Mouse (Mus musculus): ENCODE results near the gene Adam19. TPM values are rescaled to one million over a fixed set of nuclear protein-coding genes. Genes with fewer than 3 reads are reported as not detected.

Adam19 gene
- total RNA-seq, 1 experiment from 2014 or later, result 13.7 TPM

DNA sequence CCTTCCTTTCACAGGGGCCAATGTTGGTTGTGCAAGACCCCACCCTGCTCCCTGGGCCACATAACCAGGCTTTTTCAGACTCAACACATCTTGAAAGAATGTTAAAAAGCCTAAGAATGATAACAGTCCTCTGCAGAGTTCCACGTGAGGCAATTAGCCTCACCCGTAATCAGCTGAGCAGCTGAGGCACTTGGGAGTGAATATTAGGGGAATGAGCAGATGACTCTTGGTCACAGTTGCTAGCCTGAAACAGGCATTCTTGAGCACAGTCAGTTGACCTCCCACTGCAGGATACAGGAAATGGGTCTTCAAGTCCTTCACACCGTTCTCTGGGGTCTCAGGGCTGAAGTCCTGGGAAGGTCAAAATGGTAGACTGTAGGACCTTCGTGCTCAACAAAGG lies 65.9 kb downstream of the Adam19 start:
- ATAC-seq (replicated peaks; ENCODE audit: insufficient number of reproducible peaks, low FRiP score, low TSS enrichment, poor library complexity, severe bottlenecking), result no peak

DNA sequence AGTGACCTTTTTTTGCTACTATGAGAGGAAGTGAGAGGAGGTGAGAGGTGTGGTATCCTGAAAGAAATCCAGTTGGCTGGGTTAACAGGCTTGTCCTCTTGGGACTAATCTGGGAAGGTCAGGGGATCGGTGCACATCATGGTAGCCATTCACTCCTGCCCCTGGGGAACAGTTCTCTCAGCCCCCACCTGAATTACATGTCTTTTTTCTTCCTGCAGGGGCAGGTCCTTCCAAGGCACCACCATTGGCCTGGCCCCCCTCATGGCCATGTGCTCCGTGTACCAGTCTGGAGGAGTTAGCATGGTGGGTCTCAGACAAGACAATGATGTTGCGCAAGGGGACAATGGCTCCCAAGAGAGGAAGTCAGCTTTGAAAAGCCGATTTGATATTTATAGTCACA lies 67.1 kb downstream of the Adam19 start:
- no peak for ATAC-seq (replicated peaks; ENCODE audit: insufficient number of reproducible peaks, low FRiP score, low TSS enrichment, poor library complexity, severe bottlenecking)

DNA sequence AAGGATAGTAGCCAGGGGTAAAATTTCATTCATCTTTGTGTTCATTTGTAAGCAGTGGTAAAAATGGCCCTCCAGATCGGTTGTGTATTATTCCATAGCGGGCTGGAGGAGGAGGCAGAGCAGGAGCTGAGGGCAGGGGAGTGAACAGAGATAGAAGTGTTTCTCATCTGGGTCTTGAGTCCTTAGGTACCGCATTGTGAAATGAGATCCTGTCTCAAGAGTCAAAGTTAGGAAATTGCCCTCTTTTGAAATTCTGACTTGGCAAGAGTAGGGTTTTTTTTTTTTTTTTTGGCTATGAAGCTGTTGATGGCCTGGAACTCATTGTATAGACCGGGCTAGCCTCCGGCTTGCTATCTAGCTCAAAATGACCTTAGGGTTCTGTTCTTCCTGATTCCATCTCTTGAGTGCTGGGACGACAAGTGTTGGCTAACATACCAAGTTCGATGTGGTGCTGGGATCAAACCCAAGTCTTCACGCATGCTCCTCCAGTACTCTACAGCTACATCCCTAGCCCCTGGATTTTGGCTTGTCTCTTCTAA lies 67.6 kb downstream of the Adam19 start:
- no peak for ATAC-seq (replicated peaks; ENCODE audit: insufficient number of reproducible peaks, low FRiP score, low TSS enrichment, poor library complexity, severe bottlenecking)

DNA sequence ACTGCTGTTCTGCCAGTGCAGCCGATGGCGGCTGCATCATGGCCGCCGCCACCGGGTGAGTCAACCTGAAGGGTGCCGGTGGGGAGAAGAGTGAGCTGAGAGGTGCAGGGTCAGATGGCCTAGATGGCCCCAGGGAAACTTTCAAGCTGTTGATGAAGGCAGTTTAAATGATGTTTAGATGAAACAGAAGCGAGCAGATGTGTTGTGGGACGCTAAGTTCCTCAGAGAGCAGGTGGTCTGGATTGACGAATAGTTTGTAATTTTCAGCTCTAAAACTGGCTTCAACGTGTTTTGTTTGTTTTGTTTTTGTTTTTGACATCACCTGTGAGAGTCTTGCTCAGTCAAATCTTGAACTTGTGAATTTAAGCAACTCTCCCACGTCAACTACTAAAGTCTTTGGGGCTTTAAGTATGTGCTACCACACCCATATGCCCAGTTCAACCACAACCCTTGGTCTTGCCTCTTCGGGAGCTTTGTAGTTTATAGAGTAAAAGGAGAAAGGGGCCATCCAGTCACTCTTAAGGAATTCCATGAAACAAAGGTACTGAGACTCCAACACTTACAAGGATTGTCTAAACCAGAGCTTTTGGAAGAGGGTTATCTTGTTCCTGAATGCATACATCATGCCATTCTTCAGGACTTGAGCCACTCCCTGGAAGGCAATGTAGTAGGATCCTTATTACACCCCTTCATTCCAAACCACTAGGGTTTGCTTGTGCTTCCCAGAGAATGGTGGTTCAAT lies 69.5 kb downstream of the Adam19 start:
- no peak for ATAC-seq (replicated peaks; ENCODE audit: insufficient number of reproducible peaks, low FRiP score, low TSS enrichment, poor library complexity, severe bottlenecking)

DNA sequence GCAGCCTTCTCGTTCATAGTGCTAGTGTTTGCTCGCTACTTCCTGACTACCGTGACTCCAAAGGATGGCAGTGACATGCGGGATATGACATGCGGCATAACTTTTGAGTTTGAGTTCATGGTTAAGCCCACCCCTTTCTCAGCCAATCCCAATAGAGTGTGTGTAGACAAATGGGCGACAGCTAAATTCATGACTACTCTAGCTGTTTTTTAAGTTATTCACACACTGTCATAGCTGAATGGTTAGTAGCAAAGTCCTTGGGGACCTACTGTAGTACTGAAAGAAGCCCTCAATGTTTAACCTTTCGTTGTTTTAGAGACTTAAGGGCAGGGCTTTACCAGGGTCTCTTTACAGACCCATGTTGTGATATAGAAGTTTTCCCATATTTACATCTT lies 70.0 kb downstream of the Adam19 start:
- ATAC-seq (replicated peaks; ENCODE audit: insufficient number of reproducible peaks, low FRiP score, low TSS enrichment, poor library complexity, severe bottlenecking), result no peak

DNA sequence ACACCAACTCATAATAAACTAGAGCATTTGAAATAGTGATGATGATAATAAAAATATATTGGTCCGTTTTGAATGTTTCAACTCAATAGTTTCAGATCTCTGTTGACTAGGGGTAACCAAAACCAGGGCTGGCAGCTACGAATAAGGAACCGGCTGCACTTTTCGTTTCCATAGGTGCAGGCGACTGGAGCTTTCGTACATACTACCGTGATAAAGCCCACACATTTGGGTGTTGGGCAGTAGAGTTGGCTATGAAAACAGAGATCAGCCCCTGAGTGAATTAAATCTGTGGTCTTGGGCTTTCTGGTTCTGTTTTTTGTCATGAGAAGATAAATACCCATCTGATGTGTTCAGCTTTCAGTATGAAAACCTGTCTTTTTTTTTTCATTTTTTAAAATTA lies 70.5 kb downstream of the Adam19 start:
- ATAC-seq (replicated peaks; ENCODE audit: insufficient number of reproducible peaks, low FRiP score, low TSS enrichment, poor library complexity, severe bottlenecking), result no peak

DNA sequence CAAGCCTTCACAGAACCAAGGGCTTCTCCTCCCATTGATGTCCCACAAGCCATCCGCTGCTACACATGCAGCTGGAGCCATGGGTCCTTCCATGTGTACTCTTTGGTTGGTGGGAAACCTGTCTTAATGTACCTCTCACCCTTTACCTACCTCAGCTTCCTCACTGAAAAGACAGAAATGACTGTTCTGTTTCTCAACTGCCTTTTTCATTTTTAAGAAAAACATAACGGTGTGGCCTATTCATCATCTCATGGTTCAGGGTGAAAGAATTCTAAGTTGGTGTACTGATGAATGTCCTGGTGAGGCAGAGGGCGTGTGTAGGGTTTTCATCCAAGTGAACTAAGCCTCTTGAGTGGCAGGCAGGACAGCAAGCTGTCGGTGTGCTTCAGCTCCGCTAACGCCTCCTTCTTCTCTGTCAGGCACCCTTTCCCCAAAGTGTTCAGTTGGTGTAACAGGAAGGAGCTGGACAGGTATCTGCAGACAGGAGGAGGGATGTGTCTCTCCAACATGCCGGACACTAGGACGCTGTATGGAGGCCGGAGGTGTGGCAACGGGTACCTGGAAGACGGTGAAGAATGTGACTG lies 71.1 kb downstream of the Adam19 start:
- ATAC-seq (replicated peaks; ENCODE audit: insufficient number of reproducible peaks, low FRiP score, low TSS enrichment, poor library complexity, severe bottlenecking), result no peak

DNA sequence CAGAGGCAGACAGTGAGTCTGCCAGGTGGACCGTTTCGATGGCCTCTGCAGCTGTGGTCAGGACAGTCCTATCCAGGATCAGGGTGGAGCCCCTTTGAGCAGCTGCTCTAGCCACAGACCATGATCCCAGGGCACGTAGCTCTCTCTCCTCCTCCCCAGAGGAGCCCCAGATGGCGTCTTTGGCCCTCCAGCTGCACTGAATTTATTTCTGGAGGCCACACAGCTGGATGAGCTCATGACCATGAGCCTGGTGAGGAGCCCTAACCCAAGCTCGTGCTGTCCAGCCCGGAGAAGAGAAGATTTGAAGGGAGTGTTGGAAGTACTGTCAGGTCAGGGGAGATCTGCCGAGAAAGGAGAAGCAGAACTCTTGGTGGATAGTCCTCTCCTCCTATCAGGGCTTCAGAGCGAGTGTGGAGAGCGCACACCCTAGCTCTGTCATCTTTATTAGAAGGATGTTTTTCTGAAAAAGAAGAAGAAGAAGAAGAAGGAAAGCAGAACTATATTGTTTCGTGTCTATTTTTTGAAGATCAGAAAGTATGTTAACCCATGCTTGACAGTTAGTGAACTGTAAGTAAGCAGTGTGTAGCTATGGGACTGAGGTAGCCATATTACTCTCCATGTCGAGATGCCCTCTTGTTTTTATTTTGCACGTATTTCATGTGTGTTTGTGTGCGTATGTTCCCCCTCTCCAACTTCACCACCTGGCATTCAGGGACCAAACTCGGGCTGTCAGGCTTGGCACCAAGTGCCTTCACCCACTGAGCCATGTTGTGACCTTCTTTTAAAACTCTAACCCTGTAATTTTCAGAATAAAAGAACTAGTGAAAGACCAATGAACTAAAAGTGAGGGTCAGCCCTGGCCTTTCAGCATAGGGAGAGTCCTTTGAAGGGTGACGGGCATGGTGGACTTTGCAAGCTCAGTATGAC lies 72.1 kb downstream of the Adam19 start:
- peak; percentile 46 for ATAC-seq (replicated peaks; ENCODE audit: insufficient number of reproducible peaks, low FRiP score, low TSS enrichment, poor library complexity, severe bottlenecking)

DNA sequence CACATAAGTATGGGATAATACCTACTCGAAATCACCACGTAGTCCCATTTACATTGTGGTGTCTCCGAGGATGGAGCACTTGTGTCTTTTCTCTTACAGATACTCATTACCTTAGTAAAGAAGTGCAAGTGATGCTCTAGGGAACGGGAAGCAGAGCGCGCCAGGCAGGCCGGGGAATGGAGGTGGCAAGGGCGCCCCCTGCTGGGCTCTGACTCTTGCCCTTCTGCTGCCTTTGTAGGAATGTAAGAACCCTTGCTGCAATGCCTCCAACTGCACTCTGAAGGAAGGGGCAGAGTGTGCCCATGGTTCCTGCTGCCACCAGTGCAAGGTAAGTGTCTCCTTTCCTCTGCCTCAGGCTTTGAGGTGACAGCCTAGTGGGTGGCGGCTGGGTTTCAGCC lies 72.8 kb downstream of the Adam19 start:
- peak; percentile 42 for ATAC-seq (replicated peaks; ENCODE audit: insufficient number of reproducible peaks, low FRiP score, low TSS enrichment, poor library complexity, severe bottlenecking)

DNA sequence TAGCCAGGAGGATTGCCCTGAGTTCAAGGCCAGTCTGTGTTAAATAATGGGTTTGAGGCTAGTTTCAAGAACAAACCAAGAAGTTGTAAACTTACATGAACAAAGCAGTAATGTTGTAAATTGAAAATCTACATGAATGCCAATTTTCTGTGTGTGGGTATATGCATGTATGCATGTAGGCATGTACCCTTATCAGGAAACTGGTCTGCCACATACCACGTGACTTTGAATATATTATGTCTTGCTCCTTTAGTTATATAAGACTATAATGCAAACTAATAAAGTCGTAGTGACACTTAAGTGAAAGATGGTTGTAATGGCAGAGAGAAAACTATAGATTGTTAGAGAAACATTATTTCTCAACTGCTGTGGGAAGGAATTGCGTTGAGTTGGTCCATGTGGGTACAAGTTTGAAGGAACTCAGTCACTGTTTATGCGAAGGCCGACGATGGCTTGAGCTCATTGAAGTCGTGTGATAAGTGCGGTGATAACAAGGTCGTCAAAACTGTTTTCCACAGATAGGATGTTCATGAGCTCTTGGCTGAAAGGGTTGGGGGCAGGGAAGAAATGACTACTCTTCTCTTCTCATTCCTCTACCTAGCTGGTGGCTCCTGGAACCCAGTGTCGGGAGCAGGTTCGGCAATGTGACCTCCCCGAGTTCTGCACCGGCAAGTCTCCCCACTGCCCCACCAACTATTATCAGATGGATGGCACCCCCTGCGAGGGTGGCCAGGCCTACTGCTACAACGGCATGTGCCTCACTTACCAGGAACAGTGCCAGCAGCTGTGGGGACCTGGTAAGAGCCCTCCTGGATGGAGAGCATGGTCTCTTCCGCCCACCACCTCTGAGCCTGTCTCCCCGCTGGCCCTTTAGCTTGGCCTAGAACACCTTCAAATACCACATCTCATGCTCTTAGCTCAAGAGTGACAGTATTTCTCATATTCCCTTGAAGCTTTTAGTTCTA lies 75.5 kb downstream of the Adam19 start:
- no peak for ATAC-seq (replicated peaks; ENCODE audit: insufficient number of reproducible peaks, low FRiP score, low TSS enrichment, poor library complexity, severe bottlenecking)

DNA sequence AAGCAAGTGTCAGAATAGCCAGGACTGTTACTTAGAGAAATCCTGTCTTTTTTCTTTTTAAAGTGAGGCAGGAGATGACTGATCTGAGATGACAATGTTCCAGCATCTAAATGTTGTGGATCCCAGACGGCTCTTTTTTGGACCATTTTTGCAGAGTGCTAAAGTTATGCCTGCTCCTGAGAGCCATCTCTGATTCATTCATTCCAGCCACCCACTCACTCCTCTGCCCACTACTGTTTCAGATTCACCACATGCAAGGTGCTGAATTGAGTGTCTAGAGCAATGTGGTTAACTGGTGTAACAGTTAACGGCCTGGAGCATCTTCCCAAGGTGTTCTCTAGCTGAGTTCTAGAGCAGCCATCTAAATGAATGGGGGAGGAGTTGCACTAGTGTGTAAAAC lies 79.1 kb downstream of the Adam19 start:
- ATAC-seq (replicated peaks; ENCODE audit: insufficient number of reproducible peaks, low FRiP score, low TSS enrichment, poor library complexity, severe bottlenecking), result no peak

DNA sequence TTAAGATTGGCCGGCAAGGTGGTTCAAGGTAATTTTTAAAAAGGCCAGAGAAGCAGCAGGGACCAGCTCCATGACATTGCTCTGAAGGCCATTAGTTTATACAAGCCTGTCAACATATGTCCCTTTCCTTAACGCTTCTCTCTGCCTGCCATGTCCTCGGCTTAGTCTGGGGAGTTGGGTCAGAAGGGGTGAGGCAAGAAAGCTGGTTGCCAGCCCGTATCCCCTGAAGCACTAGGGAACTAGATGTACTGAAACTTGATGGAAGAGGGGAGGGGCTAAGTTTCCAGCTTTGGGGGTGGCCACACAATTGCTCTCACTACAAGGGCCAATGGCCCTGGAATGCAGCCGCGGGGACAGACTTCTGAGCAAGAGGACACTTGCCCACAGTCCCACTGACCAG lies 87.5 kb downstream of the Adam19 start:
- no peak for ATAC-seq (replicated peaks; ENCODE audit: insufficient number of reproducible peaks, low FRiP score, low TSS enrichment, poor library complexity, severe bottlenecking)

DNA sequence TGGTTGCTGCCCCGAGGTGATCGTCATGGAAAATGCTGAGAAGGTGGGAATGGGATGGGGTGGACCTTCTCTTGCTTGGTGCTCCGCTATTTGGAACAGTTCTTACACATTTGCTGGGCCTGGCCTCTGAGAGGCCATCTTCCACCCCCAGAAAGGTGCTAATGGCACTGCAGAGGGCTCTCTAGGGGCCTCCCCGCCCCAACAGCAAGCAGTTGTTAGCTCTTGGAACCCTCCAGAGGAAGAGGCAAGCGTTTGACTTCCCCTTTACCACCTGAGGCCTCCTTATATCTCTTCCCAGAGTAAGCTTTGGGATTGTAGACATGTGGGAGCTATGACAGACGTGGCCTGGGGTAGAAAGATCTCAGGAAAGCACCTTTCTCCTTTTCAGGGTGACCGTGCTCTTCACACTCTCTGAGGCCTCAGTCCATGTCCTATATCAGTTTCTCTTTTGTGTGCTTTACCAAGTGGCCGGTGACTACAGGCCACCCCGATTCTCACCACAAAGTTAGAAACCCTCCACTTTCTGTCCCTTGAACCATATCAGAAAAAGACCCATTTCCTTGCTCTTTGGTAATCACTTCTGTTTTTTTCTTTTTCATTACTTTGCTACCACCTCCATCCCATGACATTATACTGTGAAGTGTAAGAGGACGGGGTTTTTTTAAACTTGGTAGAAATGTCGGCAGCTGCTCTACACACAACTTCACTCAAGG lies 89.5 kb downstream of the Adam19 start:
- no peak for ATAC-seq (replicated peaks; ENCODE audit: insufficient number of reproducible peaks, low FRiP score, low TSS enrichment, poor library complexity, severe bottlenecking)

DNA sequence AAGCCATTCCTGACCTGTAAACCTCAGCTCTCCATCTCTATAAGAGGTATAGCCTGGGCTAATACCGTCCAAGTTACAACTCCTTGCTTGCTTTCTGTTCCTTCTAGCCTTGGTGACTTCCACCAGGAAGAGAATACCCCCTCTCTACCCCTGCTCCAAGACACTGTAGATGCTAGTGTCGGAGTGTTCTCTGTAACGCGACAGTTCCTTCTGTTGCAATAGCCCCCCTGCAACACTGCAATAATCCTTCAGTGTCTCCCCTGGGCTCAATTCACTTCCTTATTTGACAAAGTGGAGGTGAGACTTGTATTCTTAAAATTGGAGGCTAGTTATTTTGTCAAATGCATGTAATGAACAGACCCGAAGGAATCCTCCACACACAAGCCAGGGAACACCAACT lies 90.8 kb downstream of the Adam19 start:
- ATAC-seq (replicated peaks; ENCODE audit: insufficient number of reproducible peaks, low FRiP score, low TSS enrichment, poor library complexity, severe bottlenecking), result no peak

DNA sequence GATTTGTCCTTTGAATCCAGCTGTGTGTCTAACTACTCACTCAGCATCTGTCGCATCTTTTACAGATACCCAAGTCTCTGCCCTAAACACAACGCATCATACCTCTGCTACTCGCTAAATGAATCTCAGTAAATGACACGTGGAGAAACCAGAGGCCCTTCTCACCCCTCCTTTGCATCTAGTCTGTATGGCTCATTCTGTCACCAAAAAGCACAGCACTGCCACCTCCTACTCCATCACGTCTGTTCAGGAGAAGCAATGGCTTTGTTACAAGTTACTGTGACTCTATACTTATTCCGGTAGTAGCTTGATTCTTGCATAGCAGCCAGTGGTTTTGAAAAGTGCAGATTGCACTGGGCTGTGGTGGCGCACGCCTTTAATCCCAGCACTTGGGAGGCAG lies 101.2 kb downstream of the Adam19 start:
- ATAC-seq (replicated peaks; ENCODE audit: insufficient number of reproducible peaks, low FRiP score, low TSS enrichment, poor library complexity, severe bottlenecking), result no peak

DNA sequence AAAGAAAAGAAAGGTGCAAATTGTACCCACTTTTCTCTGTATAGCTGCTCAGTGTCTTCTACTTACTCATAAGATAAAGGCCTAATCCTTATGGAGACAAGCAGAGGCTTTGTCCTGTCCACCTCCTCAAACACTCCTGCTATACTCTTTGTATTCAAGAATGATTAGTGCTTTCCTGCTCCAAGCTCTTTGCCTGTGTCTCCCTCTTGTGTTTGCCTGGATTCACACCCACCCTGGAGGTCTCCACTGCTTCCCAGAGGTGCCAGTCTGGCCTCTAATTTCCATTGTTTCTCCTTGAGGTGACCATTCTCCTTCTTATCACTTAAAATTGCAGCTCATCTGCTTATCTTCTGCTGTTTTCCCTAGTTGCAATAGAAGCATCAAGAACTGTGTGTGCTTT lies 101.7 kb downstream of the Adam19 start:
- ATAC-seq (replicated peaks; ENCODE audit: insufficient number of reproducible peaks, low FRiP score, low TSS enrichment, poor library complexity, severe bottlenecking), result no peak

DNA sequence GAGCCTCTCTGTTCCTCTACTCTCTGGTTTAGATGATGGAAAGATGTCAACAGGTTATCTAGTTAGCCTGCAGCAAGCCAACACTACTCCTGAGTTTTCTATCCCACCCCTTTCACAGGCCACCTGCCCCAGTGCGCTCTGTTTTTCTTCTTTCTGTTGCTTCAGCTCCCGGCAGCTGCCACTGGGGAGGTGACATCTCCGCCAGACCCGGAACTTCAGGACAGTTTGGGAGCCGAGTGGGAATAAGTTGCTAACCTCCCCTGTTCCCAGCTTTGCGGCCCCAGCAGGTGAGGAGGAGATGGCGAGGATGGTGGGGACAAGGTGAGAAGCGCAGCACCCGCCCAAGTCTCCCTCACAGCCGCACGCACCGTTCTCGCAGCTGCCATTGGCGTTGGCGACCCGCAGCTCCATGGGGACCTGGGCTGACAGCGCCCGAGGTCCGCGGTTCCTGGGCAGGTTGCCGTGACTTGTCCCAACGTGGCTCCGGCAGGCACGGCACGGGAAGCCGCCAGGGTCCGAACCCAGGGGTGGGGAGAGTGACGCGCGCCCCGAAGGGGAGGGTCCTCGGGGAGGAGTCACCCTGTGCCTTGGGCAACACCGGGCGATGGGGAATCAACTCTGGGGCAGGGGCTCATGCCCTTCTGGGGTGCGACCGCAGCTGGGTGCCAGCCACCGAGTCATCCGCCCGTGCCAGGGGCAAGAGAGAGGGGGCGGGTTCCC lies 110.2 kb downstream of the Adam19 start, which contains the start of gene Nipal4:
TSS of gene Nipal4 (minus strand) at position 643 of the 720 bp plus-strand sequence.
- ATAC-seq (replicated peaks; ENCODE audit: insufficient number of reproducible peaks, low FRiP score, low TSS enrichment, poor library complexity, severe bottlenecking), result no peak

Data from monocyte, adult 5-6 weeks (primary cell).